Mouse (Mus musculus) spleen, postnatal 0 days (tissue): ENCODE data around the gene 4933402N22Rik. TPM values are rescaled to one million over a fixed set of nuclear protein-coding genes. Genes with fewer than 3 reads are reported as not detected.

Source experiments
- polyA plus RNA-seq: library from polyadenylated mRNA; unstranded; fragments of >200 nt; fragmentation: Nextera tagmentation; extraction: Ambion mirVana; gene quantifications from 2 replicates; pipeline ENCODE4 v1.2.1, GENCODE M21; 2015

The 4933402N22Rik gene
- polyA plus RNA-seq: not detected in 2 replicates

DNA sequence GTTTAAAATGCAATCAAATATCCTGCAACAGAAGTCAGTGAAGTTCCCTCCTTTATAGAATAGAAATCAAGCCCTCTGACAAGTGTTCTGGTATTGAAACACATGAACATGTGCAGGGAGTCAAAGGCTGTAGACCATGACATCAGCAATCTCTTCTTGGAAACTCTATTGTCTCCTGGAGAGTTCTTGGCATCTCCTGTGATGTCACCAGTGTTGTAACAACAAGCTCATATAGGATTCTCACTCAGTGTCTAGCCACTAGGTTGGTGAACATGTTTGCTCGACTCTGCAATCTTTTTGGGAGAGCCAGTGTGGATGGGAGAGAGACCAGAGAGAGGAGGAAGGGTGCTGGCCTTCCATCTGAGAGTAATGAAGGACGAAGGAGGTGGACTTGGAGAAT, at the start of gene 4933402N22Rik:
Gene 4933402N22Rik, plus strand, starts transcription at position 301 of the 400 bp plus-strand sequence.

Other genes with a start within 250 kb of the 4933402N22Rik start
- not detected in 2 replicates for gene Gm8922, start 236.1 kb upstream of the 4933402N22Rik start, polyA plus RNA-seq
- not detected in 2 replicates for gene Gm8926, start 147.5 kb upstream of the 4933402N22Rik start, polyA plus RNA-seq
- gene Gm6465, start 72.5 kb upstream of the 4933402N22Rik start, polyA plus RNA-seq: not detected in 2 replicates